Mouse (Mus musculus): ENCODE measurements around the gene Gm6020. TPM values are rescaled to one million over a fixed set of nuclear protein-coding genes. Genes with fewer than 3 reads are reported as not detected.

Gene Gm6020
- polyA plus RNA-seq, 1 experiment, result not detected

DNA sequence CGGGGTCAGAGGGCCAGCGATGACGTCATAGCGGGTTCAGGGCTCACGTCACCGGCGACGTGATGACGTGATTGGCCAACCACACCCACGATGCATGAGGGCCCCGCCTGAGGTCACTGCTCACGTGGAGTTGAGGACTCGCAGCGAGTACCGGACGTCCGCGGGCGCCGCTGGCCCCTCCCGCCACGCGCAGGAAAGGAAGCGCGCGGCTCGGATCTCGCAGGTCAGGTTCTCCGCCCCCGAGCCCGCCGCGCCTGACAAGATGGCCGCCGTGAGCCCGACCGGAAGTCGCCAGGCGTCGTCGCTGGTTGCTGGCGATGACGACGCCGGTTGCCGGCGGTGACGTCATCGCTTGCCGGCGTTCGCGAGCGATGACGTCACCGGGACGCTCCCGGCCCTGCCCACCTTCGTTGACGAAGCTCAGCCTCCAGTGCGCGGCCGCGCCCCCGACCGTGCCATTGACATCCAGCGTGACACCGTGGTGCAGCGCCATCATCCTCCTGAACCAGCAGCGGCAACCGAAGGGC is 42.8 kb downstream of the Gm6020 start:
- TF ChIP-seq TCF12 (IDR thresholded peaks at IDR 0.05; ENCODE audit: insufficient read depth, poor library complexity, severe bottlenecking) (no peak), TCF3 (IDR thresholded peaks at IDR 0.05; ENCODE audit: insufficient read length, low read depth) (no peak), REST (IDR thresholded peaks at IDR 0.05; ENCODE audit: insufficient read depth, insufficient read length) (no peak), MYOD1 (IDR thresholded peaks at IDR 0.05; ENCODE audit: control insufficient read depth in 1 of 3, insufficient read length in 2 of 3, low read depth in 2 of 3) (no peak), MAX (IDR thresholded peaks at IDR 0.05; ENCODE audit: low read depth) (no peak), POLR2A (IDR thresholded peaks at IDR 0.05; ENCODE audit: insufficient read length, low read depth) (no peak), SRF (IDR thresholded peaks at IDR 0.05; ENCODE audit: control insufficient read depth, insufficient read length, low read depth) (no peak), POLR2AphosphoS2 (IDR thresholded peaks at IDR 0.05; ENCODE audit: insufficient read length, low read depth) (no peak), MYOG (IDR thresholded peaks at IDR 0.05; ENCODE audit: control insufficient read depth in 1 of 3, insufficient read depth in 1 of 3, insufficient read length in 2 of 3, low read depth in 2 of 3) (no peak), E2F4 (IDR thresholded peaks at IDR 0.05; ENCODE audit: insufficient read depth) (no peak), USF1 (IDR thresholded peaks at IDR 0.05; ENCODE audit: low read depth) (no peak), CEBPB (IDR thresholded peaks at IDR 0.05; ENCODE audit: insufficient read depth, poor library complexity, severe bottlenecking) (no peak)
- Histone ChIP-seq H3K36me3 (ENCODE audit: control insufficient read depth, insufficient read depth) (no peaks in the 10 kb centered on the region), H3ac (ENCODE audit: control insufficient read depth, insufficient read length) (no peak overlapping the region), H3K27me3 (ENCODE audit: control insufficient read depth, insufficient read depth, insufficient read length) (no peaks in the 10 kb centered on the region), H3K4me2 (ENCODE audit: low read depth) (no peak overlapping the region), H3K4me3 (no peak overlapping the region), H3K79me2 (ENCODE audit: control insufficient read depth, insufficient read depth) (no peaks in the 10 kb centered on the region)

GRCm38 (mm10) chr19:61226928-61227854 is 43.5 kb downstream of the Gm6020 start:
- H3K27me3 ChIP-seq (ENCODE audit: control insufficient read depth, insufficient read depth, insufficient read length), result no peaks in the 10 kb centered on the region
- no peak overlapping the region for H3ac ChIP-seq (ENCODE audit: control insufficient read depth, insufficient read length)
- no peak overlapping the region for H3K4me2 ChIP-seq (ENCODE audit: low read depth)
- TF ChIP-seq TCF3 (IDR thresholded peaks at IDR 0.05; ENCODE audit: insufficient read length, low read depth) (no peak), E2F4 (IDR thresholded peaks at IDR 0.05; ENCODE audit: insufficient read depth) (no peak), REST (IDR thresholded peaks at IDR 0.05; ENCODE audit: insufficient read depth, insufficient read length) (no peak), SRF (IDR thresholded peaks at IDR 0.05; ENCODE audit: control insufficient read depth, insufficient read length, low read depth) (no peak), MYOD1 (IDR thresholded peaks at IDR 0.05; ENCODE audit: control insufficient read depth in 1 of 3, insufficient read length in 2 of 3, low read depth in 2 of 3) (no peak)
- no peaks in the 10 kb centered on the region for H3K79me2 ChIP-seq (ENCODE audit: control insufficient read depth, insufficient read depth)
- H3K4me3 ChIP-seq, result no peak overlapping the region
- no peaks in the 10 kb centered on the region for H3K36me3 ChIP-seq (ENCODE audit: control insufficient read depth, insufficient read depth)

DNA sequence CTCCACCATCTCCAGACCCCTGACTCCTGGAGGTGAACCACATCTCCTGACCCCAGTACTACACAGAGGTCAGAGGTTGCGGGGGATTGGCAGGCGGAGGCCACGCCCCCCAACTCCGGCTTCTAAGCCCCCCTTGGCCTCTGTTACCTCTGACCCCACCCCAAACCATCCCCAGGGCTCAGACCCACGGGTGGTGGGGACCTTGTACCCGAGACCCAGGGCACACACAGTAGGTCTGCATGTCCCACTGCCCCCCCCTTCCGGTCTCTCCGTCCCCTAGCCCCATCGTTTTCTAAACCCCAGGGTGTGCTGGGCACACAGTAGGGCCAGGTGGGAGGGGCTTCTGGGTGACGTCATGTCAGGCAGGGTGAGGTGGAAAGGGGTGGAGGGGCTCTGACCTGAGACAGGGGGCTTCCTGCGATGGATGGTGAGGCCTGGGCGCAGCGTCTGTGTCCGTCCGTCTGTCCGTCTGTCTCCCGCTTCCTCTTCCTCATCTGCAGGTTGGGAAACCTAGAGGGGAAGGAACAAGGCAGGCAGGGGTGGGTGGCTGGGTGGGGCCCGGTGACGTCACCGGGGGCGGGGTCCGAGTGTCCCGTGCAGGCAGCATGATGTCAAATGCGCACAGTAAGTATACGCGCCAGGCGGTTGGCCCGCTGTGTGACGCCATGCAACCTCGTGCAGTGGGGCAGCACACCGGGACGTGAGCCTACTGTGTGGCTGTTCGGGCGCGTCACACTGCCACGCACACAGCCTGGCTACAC is 44.4 kb downstream of the Gm6020 start, which contains the start of gene Csf2ra:
Csf2ra (minus strand) TSS at position 489 of the 761 bp plus-strand sequence.
- Histone ChIP-seq H3ac (ENCODE audit: control insufficient read depth, insufficient read length) (no peak within 1 kb of the TSS), H3K79me2 (ENCODE audit: control insufficient read depth, insufficient read depth) (no peaks in the 10 kb centered on the region), H3K4me2 (ENCODE audit: low read depth) (no peak within 1 kb of the TSS), H3K4me3 (no peak within 1 kb of the TSS), H3K36me3 (ENCODE audit: control insufficient read depth, insufficient read depth) (no peaks in the 10 kb centered on the region), H3K27me3 (ENCODE audit: control insufficient read depth, insufficient read depth, insufficient read length) (no peaks in the 10 kb centered on the region)
- no peak for TF ChIP-seq MAX (IDR thresholded peaks at IDR 0.05; ENCODE audit: low read depth)
- TF ChIP-seq MYOG (IDR thresholded peaks at IDR 0.05; ENCODE audit: control insufficient read depth in 1 of 3, insufficient read depth in 1 of 3, insufficient read length in 2 of 3, low read depth in 2 of 3), result peak in 1 of 3 experiments; percentile 7

Other genes starting within 250 kb of the Gm6020 start
- 4.1 TPM for gene Zfp950, start 43.0 kb upstream of the Gm6020 start, polyA plus RNA-seq (2012; fragmentation: generic; extraction: Trizol)
- not detected for gene Gm7102, start 7.6 kb upstream of the Gm6020 start, polyA plus RNA-seq (2012; fragmentation: generic; extraction: Trizol)
- gene Csf2ra, start 44.5 kb downstream of the Gm6020 start, polyA plus RNA-seq (2012; fragmentation: generic; extraction: Trizol), result 0.58 TPM
- not detected for gene Gm21060, start 113.2 kb downstream of the Gm6020 start, polyA plus RNA-seq (2012; fragmentation: generic; extraction: Trizol)

Data from myocyte (in vitro differentiated cells).